Mouse (Mus musculus): Measurements from ENCODE around the gene Pde4dip.

- TF ChIP-seq CTCF (conservative IDR thresholded peaks at IDR 0.05; ENCODE audit: insufficient read depth, insufficient read length, low read depth, low read length) (no peak), POLR2A (IDR thresholded peaks at IDR 0.05; ENCODE audit: low read depth, low read length) (no peak)
Observed at GRCm38 (mm10) chr3:97934331-97935300, 46.1 kb upstream of the Pde4dip start.
